Mouse (Mus musculus) urinary bladder, postnatal 14 days (tissue): ENCODE measurements at regions not wholly inside any gene's neighbourhood (a gene's known extent, or its start where the extent isn't known, plus 50 kb on each side); places are given as distances from the start of the nearest gene placed in this dataset.

Experiments used
- DNase-seq: peaks from one replicate; pipeline ENCODE4 v3.0.0; 2021; ENCODE audit warnings: low spot score

DNA sequence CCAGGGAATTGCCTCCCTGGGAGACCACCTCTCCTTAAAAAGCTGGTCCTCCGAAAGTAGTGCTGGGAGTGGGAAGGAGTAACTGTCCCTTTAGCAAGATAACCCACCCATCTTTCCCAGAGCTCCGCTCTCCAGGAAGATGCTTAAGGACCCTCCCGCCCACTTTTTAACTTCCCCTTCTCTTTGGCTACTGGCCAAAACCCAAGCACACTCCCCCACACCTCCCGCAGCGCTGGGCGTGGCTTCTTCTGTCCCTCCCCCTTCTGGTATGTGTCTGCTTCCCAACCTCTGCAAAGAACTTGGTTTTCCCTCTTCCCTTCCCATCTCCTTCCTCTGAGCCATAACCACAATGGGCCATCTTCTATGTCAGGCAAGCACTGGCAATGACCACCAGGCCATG, 85.4 kb downstream of the Rpap3 start:
- no peak for DNase-seq

GRCm38 (mm10) chr15:97619764-97620163, 85.9 kb downstream of the Rpap3 start:
- no peak for DNase-seq

GRCm38 (mm10) chr15:97612325-97612724, 93.3 kb downstream of the Rpap3 start:
- no peak for DNase-seq

GRCm38 (mm10) chr15:97610767-97611166, 94.9 kb downstream of the Rpap3 start:
- DNase-seq = no peak

DNA sequence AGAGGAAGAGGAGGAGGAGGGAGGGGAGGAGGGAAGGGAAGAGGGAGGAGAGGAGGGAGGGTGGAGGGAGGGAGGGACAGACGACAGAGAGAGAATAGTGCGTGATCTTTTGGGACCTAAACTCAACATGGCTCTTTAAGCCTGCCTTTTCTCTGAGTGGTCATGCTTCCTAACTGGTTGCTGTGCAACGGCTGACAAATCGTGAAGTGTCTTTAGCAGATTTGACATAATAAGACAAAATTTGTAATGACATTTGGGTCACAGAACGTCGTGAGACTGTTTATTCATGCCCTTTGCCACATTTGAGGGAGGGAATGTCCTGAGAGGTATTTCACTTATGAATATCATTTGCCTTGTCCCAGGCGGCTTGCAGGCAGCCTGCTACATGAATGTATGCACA, 96.1 kb downstream of the Rpap3 start:
- DNase-seq = no peak

- DNase-seq = no peak
Observed at GRCm38 (mm10) chr15:97608651-97609050, 97.0 kb downstream of the Rpap3 start.

DNA sequence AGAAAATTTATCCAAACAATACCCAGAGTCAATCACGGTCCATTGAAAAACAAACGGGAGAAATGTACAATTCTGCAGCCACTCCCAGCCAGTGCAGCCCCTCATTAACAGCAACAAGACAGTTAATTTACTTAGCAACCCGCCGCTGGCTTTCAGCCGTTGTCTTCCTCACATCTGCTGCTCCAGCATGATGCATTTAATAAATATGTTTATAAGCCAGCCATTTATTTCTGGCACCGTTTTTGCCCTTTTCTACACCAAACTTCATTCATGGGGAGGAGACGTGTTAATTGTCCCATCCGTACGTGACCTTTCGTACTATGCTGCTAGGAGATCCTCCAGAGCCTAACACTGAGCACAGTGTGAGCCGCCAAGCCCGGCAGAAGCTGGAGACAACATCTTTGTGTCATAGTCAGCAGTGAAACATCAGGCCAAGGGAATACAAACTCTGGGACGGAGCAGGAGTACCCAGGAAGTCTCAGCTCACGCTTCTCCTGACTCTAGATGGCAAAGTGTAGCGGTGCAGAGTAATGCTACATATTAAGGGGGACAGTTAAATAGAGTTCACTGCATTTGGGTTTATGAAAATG, 97.9 kb downstream of the Rpap3 start:
- no peak for DNase-seq

GRCm38 (mm10) chr15:97606630-97607381, 98.8 kb downstream of the Rpap3 start:
- peak; percentile 54 for DNase-seq

DNA sequence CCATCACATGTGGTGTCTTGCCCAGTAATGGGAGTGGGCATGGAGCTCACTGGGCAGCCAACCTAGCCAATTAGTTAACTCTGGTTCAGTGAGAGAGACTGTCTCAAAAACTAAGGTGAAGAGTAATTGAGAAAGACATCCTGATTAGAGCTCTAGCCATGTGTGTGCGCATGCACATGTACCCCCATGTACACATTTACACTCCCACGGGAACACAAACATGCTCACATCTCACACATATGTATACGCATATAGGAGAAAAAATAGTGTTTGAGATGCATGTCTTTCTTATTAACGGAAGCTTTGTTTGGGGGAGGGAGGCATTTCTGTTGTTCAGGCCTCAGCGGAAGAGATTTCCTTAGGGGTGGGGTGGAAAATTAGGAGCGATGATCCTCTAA, 99.4 kb downstream of the Rpap3 start:
- no peak for DNase-seq

DNA sequence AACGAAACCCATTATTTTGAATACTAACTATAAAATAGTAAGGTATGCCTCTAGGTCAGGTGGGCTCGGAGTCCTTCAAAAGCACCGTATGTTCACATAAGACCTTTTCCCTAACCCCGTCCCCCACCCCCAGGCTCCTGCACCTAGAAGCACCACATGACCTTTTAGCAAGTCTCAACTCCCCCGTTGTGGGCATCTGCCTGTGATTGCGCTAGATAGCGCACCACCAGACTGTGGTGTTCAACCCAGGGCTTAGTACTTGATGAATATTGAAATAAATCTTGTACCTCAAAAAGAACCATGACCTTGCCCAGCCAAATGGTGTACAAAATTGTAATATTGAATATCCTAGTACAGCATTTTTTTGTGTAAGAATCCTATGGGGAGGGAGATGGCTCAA, 99.8 kb downstream of the Rpap3 start:
- DNase-seq = no peak

DNA sequence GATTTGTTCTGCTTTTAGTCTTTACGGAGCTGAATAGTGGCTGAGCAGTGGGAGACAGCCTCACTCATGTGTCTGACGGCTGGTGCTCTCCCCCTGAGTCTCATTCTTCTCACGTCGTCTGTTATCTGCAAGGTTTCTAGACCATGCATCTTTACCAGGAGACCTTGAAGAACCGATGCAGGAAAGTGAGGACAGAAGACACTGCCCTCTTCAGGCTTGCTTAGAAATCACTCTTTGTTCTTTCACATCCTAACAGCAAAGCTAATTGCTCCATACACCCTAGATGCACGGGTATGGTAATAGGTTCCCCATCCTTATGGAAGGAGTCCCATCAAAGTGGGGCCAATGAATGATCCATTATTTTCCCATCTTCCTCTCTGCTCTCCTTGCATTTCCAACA, 102.1 kb downstream of the Rpap3 start:
- DNase-seq = no peak

DNA sequence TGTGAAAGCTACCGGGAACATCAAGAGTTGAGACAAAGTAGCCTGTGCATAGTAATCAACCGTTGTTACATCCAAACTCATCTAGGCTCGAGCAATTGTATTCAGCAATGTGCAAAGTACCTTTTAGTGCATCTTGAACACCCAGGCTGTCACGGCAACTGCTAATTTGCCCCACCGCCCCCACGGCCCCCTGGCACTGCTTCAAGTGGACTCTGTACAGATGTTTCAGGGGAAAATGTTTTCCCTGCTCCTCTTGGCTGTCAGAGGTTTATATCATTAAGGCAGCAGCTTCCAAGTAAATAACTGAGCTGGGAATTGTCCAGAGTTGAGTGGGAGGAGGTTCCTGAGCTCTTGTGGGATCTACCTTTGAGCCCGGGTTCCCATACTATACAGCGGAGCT, 107.4 kb downstream of the Rpap3 start:
- DNase-seq = no peak

- no peak for DNase-seq
Observed at GRCm38 (mm10) chr15:97596514-97597081, 109.0 kb downstream of the Rpap3 start.

GRCm38 (mm10) chr15:97595284-97595796, 110.3 kb downstream of the Rpap3 start:
- no peak for DNase-seq

- no peak for DNase-seq
Observed at GRCm38 (mm10) chr15:97593781-97594600, 111.6 kb downstream of the Rpap3 start.

GRCm38 (mm10) chr15:97592786-97593185, 112.8 kb downstream of the Rpap3 start:
- DNase-seq = no peak

DNA sequence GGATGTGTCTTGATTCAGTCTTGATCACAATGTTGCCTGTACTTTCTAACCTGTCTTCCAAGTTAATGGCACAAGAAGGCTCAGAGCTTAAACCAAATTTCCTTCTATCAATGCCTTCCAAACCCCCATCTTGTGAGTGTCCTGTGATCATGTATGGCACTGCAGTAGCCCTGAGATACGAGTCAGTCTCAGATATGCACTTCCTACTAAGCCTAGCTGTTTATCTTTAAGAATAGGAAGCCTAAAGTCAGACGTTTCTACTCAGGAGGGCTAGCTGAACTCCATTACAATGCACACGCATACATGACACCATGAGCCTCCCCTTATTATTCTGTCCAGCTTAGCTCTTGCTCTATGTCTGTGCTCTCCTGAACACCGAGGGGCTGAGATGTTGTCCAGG, 114.2 kb downstream of the Rpap3 start:
- no peak for DNase-seq

DNA sequence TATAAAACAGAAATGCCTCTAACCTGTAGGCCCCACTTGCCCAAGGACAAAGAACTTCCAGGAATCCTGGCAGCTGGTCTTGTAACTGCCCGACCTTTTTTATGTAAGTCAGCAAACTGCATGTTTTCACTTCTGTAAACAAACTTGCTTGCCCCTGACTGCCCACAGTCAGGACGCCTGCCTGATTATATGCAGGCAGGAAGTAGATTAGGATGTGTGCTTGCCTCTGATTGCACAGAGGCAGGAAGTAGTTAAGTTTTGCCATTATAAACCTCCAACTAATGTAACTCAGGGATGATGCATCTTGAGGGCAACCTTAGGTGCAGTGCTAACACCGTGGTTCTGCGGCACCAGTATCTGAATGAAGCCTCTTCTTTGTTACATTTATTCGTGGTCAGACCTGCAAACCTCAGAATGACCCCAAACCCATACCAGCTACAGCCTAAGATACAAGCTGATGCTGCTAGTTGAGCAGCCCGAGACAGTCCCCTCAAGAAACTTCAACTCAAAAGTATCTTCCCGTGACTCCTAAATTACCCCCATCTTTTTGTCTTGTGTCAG, 114.8 kb downstream of the Rpap3 start:
- DNase-seq = no peak

GRCm38 (mm10) chr15:97587571-97588205, 117.9 kb downstream of the Rpap3 start:
- no peak for DNase-seq

GRCm38 (mm10) chr15:97581724-97582154, 123.9 kb downstream of the Rpap3 start:
- DNase-seq = peak; percentile 92

- no peak for DNase-seq
Observed at GRCm38 (mm10) chr15:97580726-97581125, 124.9 kb downstream of the Rpap3 start.

DNA sequence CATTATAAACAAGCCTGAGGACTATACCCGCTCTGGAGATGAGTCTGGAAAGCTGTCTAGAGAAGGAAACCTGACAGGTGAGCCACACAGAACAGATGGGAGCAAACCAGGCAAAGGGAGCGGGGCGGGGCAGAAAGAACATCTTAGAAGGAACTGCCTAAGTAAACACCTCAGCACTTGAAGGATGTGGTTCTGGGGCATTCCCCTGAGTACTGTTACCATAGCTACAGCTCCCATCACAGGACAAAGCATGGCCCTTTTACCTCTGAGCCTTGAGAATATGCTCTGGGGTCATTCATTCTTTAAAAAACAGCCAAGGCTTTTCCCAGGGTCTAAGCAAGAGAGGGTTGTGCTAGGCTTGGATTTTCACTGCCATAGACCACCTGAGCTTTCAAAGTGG, 127.6 kb downstream of the Rpap3 start:
- DNase-seq = no peak
